Mouse (Mus musculus) lung, postnatal 0 days (tissue): Measurements from ENCODE around the gene Tspan5.

Experiments
- CTCF ChIP-seq: IDR thresholded peaks from 2 replicates; pipeline ENCODE4 v1.5.1; 2016; ENCODE audit warnings: antibody characterized with exemption, mild to moderate bottlenecking
- EP300 ChIP-seq: IDR thresholded peaks from 2 replicates; pipeline ENCODE4 v1.6.1; 2016; ENCODE audit warnings: antibody characterized with exemption, mild to moderate bottlenecking, control low read depth

- TF ChIP-seq EP300 (no peak), CTCF (no peak)
Observed at GRCm38 (mm10) chr3:138768541-138769093, 26.6 kb downstream of the Tspan5 start.
